Mouse (Mus musculus): Measurements from ENCODE around the gene Neu1.

DNA sequence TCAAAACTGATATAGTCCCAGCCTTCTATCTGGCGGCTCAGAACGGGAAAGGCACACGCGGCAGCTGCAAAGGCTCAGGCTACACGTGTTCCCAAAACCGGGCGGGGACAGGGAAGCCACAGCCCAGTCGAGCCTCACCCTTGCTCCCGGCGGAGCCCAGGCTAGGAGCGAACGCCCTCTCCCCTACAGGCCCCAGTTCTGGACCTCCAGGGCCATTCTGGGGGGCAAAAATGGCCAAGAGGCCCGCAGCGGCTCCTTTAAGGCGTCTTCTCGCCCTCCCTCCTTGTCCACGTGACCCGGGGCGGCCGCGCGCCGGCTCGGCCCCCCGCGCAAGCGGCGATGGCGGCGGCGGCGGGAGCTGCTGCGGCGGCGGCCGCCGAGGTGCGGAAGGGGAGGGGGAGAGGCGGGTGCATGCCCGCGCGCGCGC is 32.9 kb upstream of the Neu1 start, which contains the start of the genes C2 and Ehmt2:
- peak; percentile 86 for TF ChIP-seq USF1 (IDR thresholded peaks at IDR 0.05; ENCODE audit: low read depth)
- no peak for TF ChIP-seq CTCF (IDR thresholded peaks at IDR 0.05; ENCODE audit: control insufficient read depth, insufficient read depth, insufficient read length)

Data from C2C12 (cell line).